Mouse (Mus musculus): Measurements from ENCODE around the gene Hkdc1.

Hkdc1 gene

GRCm38 (mm10) chr10:62380936-62381335 is 41.4 kb downstream of the Hkdc1 start:
- DNase-seq (ENCODE audit: extremely low read depth, insufficient read length, low spot score), result no peak

GRCm38 (mm10) chr10:62379808-62380207 is 42.5 kb downstream of the Hkdc1 start, which contains the start of gene Hk1:
Hk1 (minus strand) TSS chr10:62379908.
- DNase-seq (ENCODE audit: extremely low read depth, insufficient read length, low spot score), result no peak

GRCm38 (mm10) chr10:62358827-62359226 is 63.5 kb downstream of the Hkdc1 start:
- DNase-seq (ENCODE audit: extremely low read depth, insufficient read length, low spot score), result no peak

- DNase-seq (ENCODE audit: extremely low read depth, insufficient read length, low spot score), result peak; percentile 37
These were observed 66.1 kb downstream of the Hkdc1 start for GRCm38 (mm10) chr10:62356105-62356730.

GRCm38 (mm10) chr10:62345147-62345546 is 77.1 kb downstream of the Hkdc1 start:
- no peak for DNase-seq (ENCODE audit: extremely low read depth, insufficient read length, low spot score)

GRCm38 (mm10) chr10:62344004-62344752 is 78.1 kb downstream of the Hkdc1 start:
- DNase-seq (ENCODE audit: extremely low read depth, insufficient read length, low spot score), result no peak

- DNase-seq (ENCODE audit: extremely low read depth, insufficient read length, low spot score), result no peak
These were observed 79.8 kb downstream of the Hkdc1 start for GRCm38 (mm10) chr10:62342512-62342911.

- DNase-seq (ENCODE audit: extremely low read depth, insufficient read length, low spot score), result no peak
These were observed 80.3 kb downstream of the Hkdc1 start for GRCm38 (mm10) chr10:62341956-62342355.

GRCm38 (mm10) chr10:62340991-62341390 is 81.3 kb downstream of the Hkdc1 start:
- DNase-seq (ENCODE audit: extremely low read depth, insufficient read length, low spot score), result no peak

GRCm38 (mm10) chr10:62340095-62340731 is 82.1 kb downstream of the Hkdc1 start:
- peak; percentile 98 for DNase-seq (ENCODE audit: extremely low read depth, insufficient read length, low spot score)

- DNase-seq (ENCODE audit: extremely low read depth, insufficient read length, low spot score), result no peak
These were observed 82.8 kb downstream of the Hkdc1 start for GRCm38 (mm10) chr10:62339211-62340094.

GRCm38 (mm10) chr10:62338626-62339025 is 83.7 kb downstream of the Hkdc1 start:
- peak; percentile 25 for DNase-seq (ENCODE audit: extremely low read depth, insufficient read length, low spot score)

GRCm38 (mm10) chr10:62338176-62338575 is 84.1 kb downstream of the Hkdc1 start:
- DNase-seq (ENCODE audit: extremely low read depth, insufficient read length, low spot score), result peak; percentile 30

- peak; percentile 60 for DNase-seq (ENCODE audit: extremely low read depth, insufficient read length, low spot score)
These were observed 85.4 kb downstream of the Hkdc1 start for GRCm38 (mm10) chr10:62336601-62337578.

GRCm38 (mm10) chr10:62335423-62335776 is 86.9 kb downstream of the Hkdc1 start:
- DNase-seq (ENCODE audit: extremely low read depth, insufficient read length, low spot score), result no peak

GRCm38 (mm10) chr10:62334686-62335422 is 87.4 kb downstream of the Hkdc1 start:
- no peak for DNase-seq (ENCODE audit: extremely low read depth, insufficient read length, low spot score)

GRCm38 (mm10) chr10:62333269-62333668 is 89.0 kb downstream of the Hkdc1 start:
- no peak for DNase-seq (ENCODE audit: extremely low read depth, insufficient read length, low spot score)
